Mouse (Mus musculus): ENCODE measurements at regions not wholly inside any gene's neighbourhood (a gene's known extent, or its start where the extent isn't known, plus 50 kb on each side); places are given as distances from the start of the nearest gene placed in this dataset.

GRCm38 (mm10) chr12:107085058-107085905 is 403.1 kb upstream of the 3110018I06Rik start:
- H3K9me3 ChIP-seq (replicated peaks), result no peaks in the 10 kb centered on the region
- no peak overlapping the region for H3K4me3 ChIP-seq
- peaks cover 11% of the 10 kb centered on the region for H3K4me1 ChIP-seq
- 81% methylated on average over 14 of the region's 14 CpGs for WGBS
- 0 out of 2 replicates have a peak overlapping the region, but pooled peaks have one; percentile 52 for H3K27ac ChIP-seq (replicated peaks)
- H3K36me3 ChIP-seq, result no peaks in the 10 kb centered on the region
- no peak for DNase-seq (ENCODE audit: low spot score)
- no peaks in the 10 kb centered on the region for H3K27me3 ChIP-seq (ENCODE audit: low read depth, poor library complexity, severe bottlenecking)

GRCm38 (mm10) chr12:107085906-107086655 is 402.4 kb upstream of the 3110018I06Rik start:
- peak; percentile 70 for DNase-seq (ENCODE audit: low spot score)
- Histone ChIP-seq H3K4me3 (no peak overlapping the region), H3K4me1 (peaks cover 11% of the 10 kb centered on the region), H3K27ac (replicated peaks) (no peak overlapping the region), H3K36me3 (no peaks in the 10 kb centered on the region), H3K9me3 (replicated peaks) (no peaks in the 10 kb centered on the region), H3K27me3 (ENCODE audit: low read depth, poor library complexity, severe bottlenecking) (no peaks in the 10 kb centered on the region)
- WGBS, result 59% methylated on average over 16 of the region's 16 CpGs

- Histone ChIP-seq H3K27ac (replicated peaks) (no peak overlapping the region), H3K9me3 (replicated peaks) (no peaks in the 10 kb centered on the region), H3K36me3 (no peaks in the 10 kb centered on the region), H3K4me1 (no peaks in the 10 kb centered on the region), H3K4me3 (no peak overlapping the region), H3K27me3 (ENCODE audit: low read depth, poor library complexity, severe bottlenecking) (no peaks in the 10 kb centered on the region)
- no peak for DNase-seq (ENCODE audit: low spot score)
- 88% methylated on average over 3 of the region's 3 CpGs for WGBS
These were observed 396.3 kb upstream of the 3110018I06Rik start for GRCm38 (mm10) chr12:107092151-107092550.

GRCm38 (mm10) chr12:107093326-107093725 is 395.1 kb upstream of the 3110018I06Rik start:
- WGBS, result 90% methylated on average over 13 of the region's 13 CpGs
- H3K27ac ChIP-seq (replicated peaks), result no peak overlapping the region
- H3K4me1 ChIP-seq, result no peaks in the 10 kb centered on the region
- H3K4me3 ChIP-seq, result no peak overlapping the region
- no peaks in the 10 kb centered on the region for H3K9me3 ChIP-seq (replicated peaks)
- H3K36me3 ChIP-seq, result no peaks in the 10 kb centered on the region
- no peak for DNase-seq (ENCODE audit: low spot score)
- no peaks in the 10 kb centered on the region for H3K27me3 ChIP-seq (ENCODE audit: low read depth, poor library complexity, severe bottlenecking)

GRCm38 (mm10) chr12:107095409-107095808 is 393.0 kb upstream of the 3110018I06Rik start:
- no peak for DNase-seq (ENCODE audit: low spot score)
- 90% methylated on average over 6 of the region's 6 CpGs for WGBS
- Histone ChIP-seq H3K27ac (replicated peaks) (no peak overlapping the region), H3K9me3 (replicated peaks) (no peaks in the 10 kb centered on the region), H3K4me1 (no peaks in the 10 kb centered on the region), H3K27me3 (ENCODE audit: low read depth, poor library complexity, severe bottlenecking) (no peaks in the 10 kb centered on the region), H3K4me3 (no peak overlapping the region), H3K36me3 (no peaks in the 10 kb centered on the region)

- H3K27me3 ChIP-seq (ENCODE audit: low read depth, poor library complexity, severe bottlenecking), result no peaks in the 10 kb centered on the region
These were observed 383.9 kb upstream of the 3110018I06Rik start for GRCm38 (mm10) chr12:107104570-107104969.

GRCm38 (mm10) chr12:107105017-107105416 is 383.4 kb upstream of the 3110018I06Rik start:
- Histone ChIP-seq H3K27ac (replicated peaks) (no peak overlapping the region), H3K36me3 (no peaks in the 10 kb centered on the region), H3K4me1 (peaks cover 4% of the 10 kb centered on the region; the same call in 1 of the 2 replicates), H3K4me3 (no peak overlapping the region), H3K27me3 (ENCODE audit: low read depth, poor library complexity, severe bottlenecking) (no peaks in the 10 kb centered on the region), H3K9me3 (replicated peaks) (no peaks in the 10 kb centered on the region)
- no peak for DNase-seq (ENCODE audit: low spot score)
- 80% methylated on average over 11 of the region's 11 CpGs for WGBS

More at GRCm38 (mm10) chr12:107104570-107104969, 383.9 kb upstream of the 3110018I06Rik start:
- DNase-seq (ENCODE audit: low spot score), result no peak
- H3K36me3 ChIP-seq, result no peaks in the 10 kb centered on the region
- H3K4me3 ChIP-seq, result no peak overlapping the region
- H3K9me3 ChIP-seq (replicated peaks), result no peaks in the 10 kb centered on the region
- 72% methylated on average over 8 of the region's 8 CpGs for WGBS
- H3K4me1 ChIP-seq, result peaks cover 4% of the 10 kb centered on the region; the same call in 1 of the 2 replicates
- no peak overlapping the region for H3K27ac ChIP-seq (replicated peaks)

- H3K27me3 ChIP-seq (ENCODE audit: low read depth, poor library complexity, severe bottlenecking), result no peaks in the 10 kb centered on the region
- H3K36me3 ChIP-seq, result no peaks in the 10 kb centered on the region
- no peak overlapping the region for H3K4me3 ChIP-seq
- H3K4me1 ChIP-seq, result peaks cover 9% of the 10 kb centered on the region
- WGBS, result 77% methylated on average over 18 of the region's 18 CpGs
- no peak overlapping the region; the same call in 1 of the 2 replicates for H3K27ac ChIP-seq (replicated peaks)
- H3K9me3 ChIP-seq (replicated peaks), result no peaks in the 10 kb centered on the region
- DNase-seq (ENCODE audit: low spot score), result no peak
These were observed 376.3 kb upstream of the 3110018I06Rik start for GRCm38 (mm10) chr12:107111908-107112770.

- no peak for DNase-seq (ENCODE audit: low spot score)
- no peaks in the 10 kb centered on the region for H3K27me3 ChIP-seq (ENCODE audit: low read depth, poor library complexity, severe bottlenecking)
- no peak overlapping the region for H3K4me3 ChIP-seq
- H3K9me3 ChIP-seq (replicated peaks), result no peaks in the 10 kb centered on the region
- no peaks in the 10 kb centered on the region for H3K36me3 ChIP-seq
- H3K4me1 ChIP-seq, result peaks cover 3% of the 10 kb centered on the region
- H3K27ac ChIP-seq (replicated peaks), result no peak overlapping the region
- WGBS, result 83% methylated on average over 3 of the region's 3 CpGs
These were observed 370.1 kb upstream of the 3110018I06Rik start for GRCm38 (mm10) chr12:107118364-107118763.

GRCm38 (mm10) chr12:107119076-107119475 is 369.4 kb upstream of the 3110018I06Rik start:
- H3K36me3 ChIP-seq, result no peaks in the 10 kb centered on the region
- H3K27ac ChIP-seq (replicated peaks), result no peak overlapping the region
- H3K4me3 ChIP-seq, result no peak overlapping the region
- no peaks in the 10 kb centered on the region for H3K9me3 ChIP-seq (replicated peaks)
- peaks cover 3% of the 10 kb centered on the region for H3K4me1 ChIP-seq
- no peaks in the 10 kb centered on the region for H3K27me3 ChIP-seq (ENCODE audit: low read depth, poor library complexity, severe bottlenecking)
- WGBS, result 84% methylated on average over 10 of the region's 10 CpGs
- no peak for DNase-seq (ENCODE audit: low spot score)

GRCm38 (mm10) chr12:107120486-107121186 is 367.8 kb upstream of the 3110018I06Rik start:
- Histone ChIP-seq H3K27ac (replicated peaks) (no peak overlapping the region), H3K4me1 (peaks cover 11% of the 10 kb centered on the region), H3K9me3 (replicated peaks) (no peaks in the 10 kb centered on the region), H3K4me3 (no peak overlapping the region), H3K36me3 (no peaks in the 10 kb centered on the region), H3K27me3 (ENCODE audit: low read depth, poor library complexity, severe bottlenecking) (no peaks in the 10 kb centered on the region)
- WGBS, result 93% methylated on average over 21 of the region's 21 CpGs
- DNase-seq (ENCODE audit: low spot score), result no peak

- H3K27ac ChIP-seq (replicated peaks), result no peak overlapping the region
- no peaks in the 10 kb centered on the region for H3K36me3 ChIP-seq
- H3K4me1 ChIP-seq, result peaks cover 11% of the 10 kb centered on the region
- H3K9me3 ChIP-seq (replicated peaks), result no peaks in the 10 kb centered on the region
- H3K27me3 ChIP-seq (ENCODE audit: low read depth, poor library complexity, severe bottlenecking), result no peaks in the 10 kb centered on the region
- no peak for DNase-seq (ENCODE audit: low spot score)
- 81% methylated on average over 4 of the region's 4 CpGs for WGBS
- H3K4me3 ChIP-seq, result no peak overlapping the region
These were observed 366.4 kb upstream of the 3110018I06Rik start for GRCm38 (mm10) chr12:107121990-107122389.

Data from midbrain, embryonic 10.5 days (tissue).